Mouse (Mus musculus): Measurements from ENCODE around the gene Gm3259. TPM values are rescaled to one million over a fixed set of nuclear protein-coding genes. Genes with fewer than 3 reads are reported as not detected.
"Not testable (repeated sequence)": the region's sequence is repeated elsewhere in the genome, so short reads cannot be mapped to it uniquely, and the experiment has no call there.

The Gm3259 gene
- polyA plus RNA-seq (2016; fragmentation: Nextera tagmentation; extraction: Ambion mirVana): not detected in 2 replicates

- H3K27me3 ChIP-seq; H3K4me2 ChIP-seq; H3K4me1 ChIP-seq (replicated peaks); H3K9ac ChIP-seq (replicated peaks); H3K27ac ChIP-seq; H3K4me3 ChIP-seq (replicated peaks); ATAC-seq (ENCODE audit: insufficient number of reproducible peaks, insufficient read depth, low FRiP score, low TSS enrichment, low read depth); H3K36me3 ChIP-seq; H3K9me3 ChIP-seq: not testable (repeated sequence)
- WGBS: 56% methylated on average over 2 of the region's 2 CpGs
Observed at GRCm38 (mm10) chr5:95305611-95306010, at the start of gene Gm3259. Gene Gm3259 (plus strand): TSS chr5:95305911.

GRCm38 (mm10) chr5:95272668-95273067 lies 33.0 kb upstream of the Gm3259 start, which contains the start of gene Gm10424:
Gene Gm10424 (minus strand): TSS chr5:95272768.
- H3K4me3 ChIP-seq (replicated peaks); H3K36me3 ChIP-seq; H3K4me1 ChIP-seq (replicated peaks); H3K27ac ChIP-seq; H3K9ac ChIP-seq (replicated peaks); H3K9me3 ChIP-seq; ATAC-seq (ENCODE audit: insufficient number of reproducible peaks, insufficient read depth, low FRiP score, low TSS enrichment, low read depth); H3K27me3 ChIP-seq; H3K4me2 ChIP-seq: not testable (repeated sequence)
- WGBS: no CpG with 5 or more reads among the region's 1 CpGs

Other genes starting within 250 kb of the Gm3259 start
- not detected in 2 replicates for gene Gm7942, start 199.0 kb upstream of the Gm3259 start, polyA plus RNA-seq (2016; fragmentation: Nextera tagmentation; extraction: Ambion mirVana)
- gene Gm16513, start 123.3 kb upstream of the Gm3259 start, polyA plus RNA-seq (2016; fragmentation: Nextera tagmentation; extraction: Ambion mirVana): not detected in 2 replicates
- not detected in 2 replicates for gene Gm10424, start 33.1 kb upstream of the Gm3259 start, polyA plus RNA-seq (2016; fragmentation: Nextera tagmentation; extraction: Ambion mirVana)
- not detected in 2 replicates for gene D5Ertd577e, start 150.9 kb downstream of the Gm3259 start, polyA plus RNA-seq (2016; fragmentation: Nextera tagmentation; extraction: Ambion mirVana)
- not detected in 2 replicates for gene Gm3286, start 204.8 kb downstream of the Gm3259 start, polyA plus RNA-seq (2016; fragmentation: Nextera tagmentation; extraction: Ambion mirVana)

Data from limb, embryonic 12.5 days (tissue).